Mouse (Mus musculus) heart, embryonic 14.5 days (tissue): ENCODE results near the gene Ubxn7. TPM values are rescaled to one million over a fixed set of nuclear protein-coding genes. Genes with fewer than 3 reads are reported as not detected.

Experiments
- ATAC-seq: fragments of 200-750 bp; cut with Nextera tagmentation; 2 replicates; pipeline ENCODE4 v1.8.0; 2017; ENCODE audit warnings: low read depth, moderate TSS enrichment; ENCODE audit not compliant: insufficient number of reproducible peaks, insufficient read depth, low FRiP score
- H3K27ac ChIP-seq, 2 experiments: fragments of 200-500 bp in 1 of 2; fragments of 300-500 bp in 1 of 2; sonication (generic) in 1 of 2; replicated peaks in 1 of 2; 2 replicates each; pipeline ENCODE4 v1.5.1; 2012 to 2014; ENCODE audit warnings: low read depth in 2 of 2, low read length in 2 of 2, control low read depth in 1 of 2, mild to moderate bottlenecking in 1 of 2, mixed read lengths in 1 of 2; ENCODE audit not compliant: control insufficient read depth in 1 of 2, insufficient read depth in 1 of 2
- H3K27me3 ChIP-seq: fragments of 300-500 bp; sonication (generic); 2 replicates; pipeline ENCODE4 v1.6.1; 2014; ENCODE audit warnings: mild to moderate bottlenecking, low read length, control low read depth; ENCODE audit not compliant: control insufficient read depth, insufficient read depth
- H3K36me3 ChIP-seq: fragments of 300-500 bp; sonication (generic); 2 replicates; pipeline ENCODE4 v1.6.1; 2014; ENCODE audit warnings: mild to moderate bottlenecking, control low read depth, low read length, mixed read lengths; ENCODE audit not compliant: control insufficient read depth, insufficient read depth
- H3K4me1 ChIP-seq, 2 experiments: fragments of 200-500 bp in 1 of 2; fragments of 300-500 bp in 1 of 2; sonication (generic) in 1 of 2; 2 replicates each; pipeline ENCODE4 v1.6.1; 2012 to 2014; ENCODE audit warnings: low read length in 2 of 2, control low read depth in 1 of 2, mixed read lengths in 1 of 2; ENCODE audit not compliant: control insufficient read depth in 2 of 2, insufficient read depth in 2 of 2
- H3K4me2 ChIP-seq: fragments of 300-500 bp; sonication (generic); 2 replicates; pipeline ENCODE4 v1.6.1; 2014; ENCODE audit warnings: mild to moderate bottlenecking, low read length
- H3K4me3 ChIP-seq, 2 experiments: fragments of 200-500 bp in 1 of 2; fragments of 300-500 bp in 1 of 2; sonication (generic) in 1 of 2; 2 replicates each; pipeline ENCODE4 v1.5.1; 2012 to 2014; ENCODE audit warnings: low read length in 2 of 2, mild to moderate bottlenecking in 2 of 2, control low read depth in 1 of 2, low read depth in 1 of 2, moderate library complexity in 1 of 2; ENCODE audit not compliant: control insufficient read depth in 1 of 2, insufficient read depth in 1 of 2
- H3K9ac ChIP-seq: fragments of 300-500 bp; sonication (generic); 2 replicates; pipeline ENCODE4 v1.6.1; 2014; ENCODE audit warnings: mild to moderate bottlenecking, low read length
- H3K9me3 ChIP-seq: fragments of 300-500 bp; sonication (generic); 2 replicates; pipeline ENCODE4 v1.6.1; 2016; ENCODE audit warnings: low read length, control low read depth; ENCODE audit not compliant: control insufficient read depth
- WGBS: fragments of 180-500 bp; shearing (Covaris S2); extraction: QIAGEN DNeasy Blood & Tissue Kit; methylation state at CpG from one replicate; pipeline ENCODE4 v1.1.7; 2014; 5-methylcytosine and 5-hydroxymethylcytosine counted together
- polyA plus RNA-seq: library from polyadenylated mRNA; unstranded; fragments of >200 nt; fragmentation: Nextera tagmentation; extraction: Ambion mirVana; gene quantifications from 2 replicates; pipeline ENCODE4 v1.2.1, GENCODE M21; 2014

Gene Ubxn7
- polyA plus RNA-seq, 1 experiment from 2014 or later, result 21.8 TPM

DNA sequence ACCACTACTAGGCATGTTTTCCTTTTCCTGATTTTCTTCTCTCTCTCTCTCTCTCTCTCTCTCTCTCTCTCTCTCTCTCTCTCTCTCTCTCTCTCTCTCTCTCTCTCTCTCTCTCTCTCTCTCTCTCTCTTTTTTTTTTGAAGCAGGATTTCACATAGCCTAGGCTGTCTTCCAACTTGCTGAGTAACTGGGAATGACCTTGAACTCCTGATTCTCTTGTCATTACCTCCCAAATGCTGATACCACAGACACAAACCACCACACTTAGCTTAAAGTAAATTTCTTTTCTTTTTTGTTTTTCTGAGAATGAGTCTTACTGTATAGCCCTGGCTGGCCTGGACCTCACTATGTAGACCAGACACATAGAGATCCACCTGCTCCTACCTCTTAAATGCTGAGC is 102.6 kb downstream of the Ubxn7 start:
- no peak for ATAC-seq
- no peak overlapping the region for H3K9ac ChIP-seq
- no peak overlapping the region for H3K27ac ChIP-seq
- peaks cover 6% of the 10 kb centered on the region; the same call in 1 of the 2 replicates for H3K36me3 ChIP-seq
- peaks cover 5 to 16% of the 10 kb centered on the region in 2 experiments for H3K4me1 ChIP-seq
- H3K27me3 ChIP-seq, result no peaks in the 10 kb centered on the region
- H3K9me3 ChIP-seq, result no peaks in the 10 kb centered on the region
- H3K4me3 ChIP-seq, result no peak overlapping the region
- no peak overlapping the region for H3K4me2 ChIP-seq

DNA sequence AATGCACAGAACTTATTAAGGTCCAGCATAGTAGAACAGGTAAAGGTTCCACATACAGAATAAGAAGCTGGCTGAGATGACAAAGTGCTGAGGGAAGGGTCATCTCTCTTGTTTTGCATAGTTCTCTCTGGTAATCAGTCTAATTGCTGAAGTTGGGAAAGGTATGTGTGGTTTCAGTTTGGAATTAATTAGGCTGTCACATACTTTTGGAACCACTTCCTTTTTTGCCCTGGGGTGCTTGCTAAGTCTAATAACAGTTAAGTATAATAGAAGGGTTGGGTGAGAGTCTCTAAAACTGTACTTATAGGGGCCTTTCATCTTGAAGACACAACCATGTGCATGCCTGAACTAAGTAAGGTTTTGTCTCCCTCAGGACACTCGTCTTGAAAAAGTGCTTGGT is 104.6 kb downstream of the Ubxn7 start:
- Histone ChIP-seq H3K9ac (no peak overlapping the region), H3K9me3 (no peaks in the 10 kb centered on the region), H3K4me2 (no peak overlapping the region), H3K27ac (no peak overlapping the region), H3K4me3 (no peak overlapping the region), H3K27me3 (no peaks in the 10 kb centered on the region), H3K4me1 (peaks cover 2 to 10% of the 10 kb centered on the region in 2 experiments; a peak in 3 of 4 replicates), H3K36me3 (peaks cover 12% of the 10 kb centered on the region; the same call in 1 of the 2 replicates)
- ATAC-seq, result no peak
- WGBS, result 50% methylated on average over 1 of the region's 1 CpGs

DNA sequence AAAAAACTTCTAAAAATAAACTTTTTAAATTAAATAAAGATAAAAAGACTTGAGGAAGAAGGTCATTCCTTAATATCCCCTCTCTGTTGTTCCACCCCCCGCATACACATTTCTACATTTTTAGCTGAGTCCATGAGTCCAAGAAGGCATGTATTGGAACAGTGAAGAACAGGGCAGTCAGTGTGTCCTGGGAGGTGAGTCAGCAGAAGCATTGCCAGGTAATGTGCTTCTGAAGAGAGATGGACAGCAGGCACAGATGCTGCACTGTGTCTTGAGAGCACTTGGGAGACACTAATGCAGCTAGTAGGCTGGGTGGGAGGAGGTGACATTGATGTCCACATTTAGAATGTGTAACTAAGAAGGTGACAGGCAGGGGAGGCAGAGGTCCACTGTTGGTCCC is 105.2 kb downstream of the Ubxn7 start:
- peaks cover 12% of the 10 kb centered on the region; the same call in 1 of the 2 replicates for H3K36me3 ChIP-seq
- ATAC-seq, result no peak
- no peak overlapping the region for H3K9ac ChIP-seq
- peaks cover 0 to 5% of the 10 kb centered on the region in 2 experiments; a peak in 1 of 4 replicates for H3K4me1 ChIP-seq
- no peak overlapping the region for H3K4me3 ChIP-seq
- no peak overlapping the region for H3K27ac ChIP-seq
- 83% methylated on average over 1 of the region's 1 CpGs for WGBS
- H3K27me3 ChIP-seq, result no peaks in the 10 kb centered on the region
- no peaks in the 10 kb centered on the region for H3K9me3 ChIP-seq
- H3K4me2 ChIP-seq, result no peak overlapping the region

DNA sequence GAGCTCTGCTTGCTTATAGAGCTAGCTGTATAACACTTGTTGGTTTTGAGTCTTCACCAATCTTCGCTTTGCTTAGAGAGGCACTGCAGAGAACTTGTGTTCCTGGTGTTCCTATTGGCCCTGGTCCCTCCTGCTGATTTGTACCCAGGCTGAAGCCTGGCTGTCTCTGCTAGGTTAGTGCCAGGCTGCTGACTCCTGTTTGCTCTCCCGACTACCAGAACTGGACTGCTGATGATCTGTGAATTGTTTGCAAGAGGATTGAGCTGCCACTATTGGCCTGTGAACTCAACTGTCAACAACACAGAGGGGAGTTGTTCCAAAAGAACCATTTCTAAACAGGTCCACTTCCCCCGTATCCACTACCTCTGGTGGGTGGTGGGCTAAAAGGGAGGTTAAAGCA is 109.4 kb downstream of the Ubxn7 start:
- WGBS, result 84% methylated on average over 3 of the region's 3 CpGs
- Histone ChIP-seq H3K4me2 (no peak overlapping the region), H3K9ac (no peak overlapping the region), H3K27me3 (no peaks in the 10 kb centered on the region), H3K4me3 (no peak overlapping the region), H3K9me3 (no peaks in the 10 kb centered on the region), H3K4me1 (peaks cover 0 to 3% of the 10 kb centered on the region in 2 experiments; a peak in 1 of 4 replicates), H3K27ac (no peak overlapping the region), H3K36me3 (peaks cover 12% of the 10 kb centered on the region; the same call in 1 of the 2 replicates)
- ATAC-seq, result no peak

Other genes with a start within 250 kb of the Ubxn7 start
- gene Pigx, start 232.5 kb upstream of the Ubxn7 start, polyA plus RNA-seq, result 74.4 and 91.6 TPM in 2 replicates
- 18.5 and 25.0 TPM in 2 replicates for gene Cep19, start 232.5 kb upstream of the Ubxn7 start, polyA plus RNA-seq
- gene Nrros, start 166.7 kb upstream of the Ubxn7 start, polyA plus RNA-seq, result 7.4 and 8.7 TPM in 2 replicates
- gene Bex6, start 152.4 kb upstream of the Ubxn7 start, polyA plus RNA-seq, result not detected in 2 replicates
- 12.9 and 13.0 TPM in 2 replicates for gene Fbxo45, start 85.1 kb upstream of the Ubxn7 start, polyA plus RNA-seq
- 10.9 and 11.5 TPM in 2 replicates for gene Wdr53, start 85.0 kb upstream of the Ubxn7 start, polyA plus RNA-seq
- gene Smco1, start 60.8 kb upstream of the Ubxn7 start, polyA plus RNA-seq, result 0.14 TPM in 1 of 2 replicates, not detected in the other
- 18.1 and 18.8 TPM in 2 replicates for gene Rnf168, start 54.8 kb upstream of the Ubxn7 start, polyA plus RNA-seq
- gene Tm4sf19, start 68.2 kb downstream of the Ubxn7 start, polyA plus RNA-seq, result 0.16 TPM in 1 of 2 replicates, not detected in the other
- 26.9 and 29.3 TPM in 2 replicates for gene Tctex1d2, start 87.4 kb downstream of the Ubxn7 start, polyA plus RNA-seq
- 47.4 and 48.7 TPM in 2 replicates for gene Pcyt1a, start 98.7 kb downstream of the Ubxn7 start, polyA plus RNA-seq
- gene Slc51a, start 155.6 kb downstream of the Ubxn7 start, polyA plus RNA-seq, result 1.1 and 1.4 TPM in 2 replicates
- not detected in 2 replicates for gene Zdhhc19, start 164.0 kb downstream of the Ubxn7 start, polyA plus RNA-seq